Mouse (Mus musculus): ENCODE measurements at regions not wholly inside any gene's neighbourhood (a gene's known extent, or its start where the extent isn't known, plus 50 kb on each side); places are given as distances from the start of the nearest gene placed in this dataset.

DNA sequence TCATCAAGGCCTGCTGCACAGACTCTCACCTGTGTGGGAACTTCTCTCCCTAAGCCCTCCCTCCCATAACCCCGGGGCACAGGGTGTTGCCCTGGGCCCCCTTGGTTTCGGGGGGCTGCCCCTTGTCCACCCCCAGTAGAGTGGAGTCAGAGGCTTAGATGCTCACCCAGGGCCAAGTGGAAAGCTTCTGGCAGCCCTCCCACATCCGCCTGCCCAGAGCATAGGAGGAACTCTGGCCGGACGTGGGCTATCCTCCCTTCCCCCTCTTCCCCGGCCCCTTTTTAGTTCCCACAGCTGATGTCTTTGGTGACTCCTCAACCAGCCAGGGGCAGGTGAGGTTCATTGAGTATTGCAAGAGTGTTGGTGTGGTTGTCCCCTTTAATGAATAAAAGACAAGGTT lies 125.3 kb upstream of the Rnaseh2b start:
- H3K9ac ChIP-seq = no peak overlapping the region
- no peaks in the 10 kb centered on the region for H3K9me3 ChIP-seq (replicated peaks)
- H3K36me3 ChIP-seq = no peaks in the 10 kb centered on the region
- no peak for ATAC-seq (replicated peaks; ENCODE audit: insufficient number of reproducible peaks, insufficient read depth, low FRiP score, low read depth)
- H3K4me1 ChIP-seq (replicated peaks) = peaks cover 38% of the 10 kb centered on the region
- H3K27ac ChIP-seq = no peak overlapping the region
- H3K27me3 ChIP-seq = no peaks in the 10 kb centered on the region
- WGBS = 59% methylated on average over 6 of the region's 6 CpGs
- no peak overlapping the region for H3K4me2 ChIP-seq
- no peak overlapping the region for H3K4me3 ChIP-seq

- H3K9me3 ChIP-seq (replicated peaks) = no peaks in the 10 kb centered on the region
- H3K4me3 ChIP-seq = no peak overlapping the region
- no peak for ATAC-seq (replicated peaks; ENCODE audit: insufficient number of reproducible peaks, insufficient read depth, low FRiP score, low read depth)
- 0 out of 2 replicates have a peak overlapping the region, but pooled peaks have one; percentile 16 for H3K27ac ChIP-seq
- WGBS = 40% methylated on average over 6 of the region's 6 CpGs
- no peaks in the 10 kb centered on the region for H3K27me3 ChIP-seq
- no peak overlapping the region for H3K9ac ChIP-seq
- H3K4me1 ChIP-seq (replicated peaks) = peaks cover 45% of the 10 kb centered on the region
- no peaks in the 10 kb centered on the region for H3K36me3 ChIP-seq
- H3K4me2 ChIP-seq = no peak overlapping the region
Observed at GRCm38 (mm10) chr14:62168711-62169110, 123.7 kb upstream of the Rnaseh2b start.

GRCm38 (mm10) chr14:62170385-62170784 lies 122.0 kb upstream of the Rnaseh2b start:
- H3K27ac ChIP-seq = 0 out of 2 replicates have a peak overlapping the region, but pooled peaks have one; percentile 22
- peaks cover 62% of the 10 kb centered on the region for H3K4me1 ChIP-seq (replicated peaks)
- WGBS = 43% methylated on average over 5 of the region's 5 CpGs
- no peaks in the 10 kb centered on the region for H3K27me3 ChIP-seq
- no peak overlapping the region for H3K4me3 ChIP-seq
- no peak for ATAC-seq (replicated peaks; ENCODE audit: insufficient number of reproducible peaks, insufficient read depth, low FRiP score, low read depth)
- no peak overlapping the region for H3K4me2 ChIP-seq
- H3K36me3 ChIP-seq = no peaks in the 10 kb centered on the region
- H3K9ac ChIP-seq = no peak overlapping the region
- no peaks in the 10 kb centered on the region for H3K9me3 ChIP-seq (replicated peaks)

DNA sequence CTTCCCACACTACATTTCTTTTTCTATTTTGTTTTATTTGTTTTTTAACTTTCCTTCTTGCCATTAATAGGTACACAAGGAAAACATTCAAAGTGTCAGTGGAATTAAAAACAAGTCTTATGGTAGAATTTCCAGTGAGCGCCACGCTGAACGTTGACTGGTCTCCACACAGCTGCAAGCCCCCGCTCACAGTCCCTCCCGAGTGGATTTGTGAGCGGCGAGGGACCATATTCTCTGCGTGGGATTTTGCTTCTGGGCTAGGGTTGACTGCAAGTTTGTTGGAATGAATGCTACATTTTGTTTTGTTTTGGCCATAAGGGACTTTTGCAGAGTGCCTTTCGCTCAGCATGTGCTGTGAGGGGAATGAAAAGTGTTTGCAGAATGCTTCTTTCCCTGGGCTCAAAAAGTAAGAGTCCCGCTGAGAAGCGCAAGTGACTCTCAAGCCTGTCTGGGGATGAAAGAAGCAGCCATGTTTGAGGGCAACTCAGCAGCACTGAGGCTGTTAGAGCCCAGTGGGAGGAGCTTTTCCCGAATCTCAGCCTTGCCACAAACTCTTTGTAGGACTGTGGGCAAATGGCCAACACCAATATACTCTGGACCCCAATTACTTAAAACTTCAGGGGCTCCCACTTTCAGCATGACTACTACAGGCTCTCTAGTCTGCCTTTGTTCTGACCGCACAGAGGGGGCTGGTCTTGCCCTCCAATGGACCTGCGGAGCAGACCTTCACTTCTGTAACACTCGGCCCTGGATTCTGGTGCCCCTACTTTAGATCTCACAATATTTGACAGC lies 120.9 kb upstream of the Rnaseh2b start:
- no peak for ATAC-seq (replicated peaks; ENCODE audit: insufficient number of reproducible peaks, insufficient read depth, low FRiP score, low read depth)
- Histone ChIP-seq H3K27ac (no peak overlapping the region), H3K9me3 (replicated peaks) (no peaks in the 10 kb centered on the region), H3K36me3 (no peaks in the 10 kb centered on the region), H3K4me2 (no peak overlapping the region), H3K4me1 (replicated peaks) (peaks cover 63% of the 10 kb centered on the region), H3K4me3 (no peak overlapping the region), H3K27me3 (no peaks in the 10 kb centered on the region), H3K9ac (no peak overlapping the region)
- WGBS = 78% methylated on average over 15 of the region's 15 CpGs

DNA sequence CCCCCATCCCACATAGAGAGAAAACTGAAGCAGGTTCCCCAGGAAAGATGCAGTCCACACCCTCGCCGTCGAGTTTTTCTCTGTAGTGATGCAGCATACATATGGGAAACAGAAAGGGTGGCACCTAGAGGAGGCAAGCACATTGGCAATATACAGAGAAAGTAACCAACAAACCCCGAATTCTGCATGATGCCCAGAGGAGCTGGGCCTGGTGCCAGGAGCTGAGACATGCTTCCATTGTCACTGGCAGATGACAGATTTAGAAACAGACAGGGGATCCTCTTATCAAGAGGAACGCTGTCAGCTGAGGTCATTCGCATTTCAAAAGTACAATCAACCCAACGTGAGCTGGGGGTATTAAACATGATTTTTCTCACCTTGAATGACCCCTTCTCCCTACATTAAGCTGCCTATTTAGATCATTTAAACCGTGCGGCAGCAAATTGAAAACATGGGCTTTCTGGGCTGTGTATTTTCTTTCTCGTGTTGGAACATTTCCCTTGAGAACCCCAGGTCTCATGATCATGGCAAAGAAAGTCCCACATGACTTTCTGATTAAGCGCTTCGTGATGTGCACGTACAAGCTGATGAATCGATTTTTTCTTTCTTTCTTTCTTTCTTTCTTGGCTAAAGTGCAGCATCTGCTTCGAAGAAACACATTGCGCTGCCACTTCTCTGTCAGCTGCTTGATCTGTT lies 118.4 kb upstream of the Rnaseh2b start:
- no peaks in the 10 kb centered on the region for H3K9me3 ChIP-seq (replicated peaks)
- H3K4me1 ChIP-seq (replicated peaks) = peaks cover 47% of the 10 kb centered on the region
- peak overlapping the region; percentile 16; the same call in 1 of the 2 replicates for H3K4me2 ChIP-seq
- ATAC-seq (replicated peaks; ENCODE audit: insufficient number of reproducible peaks, insufficient read depth, low FRiP score, low read depth) = no peak
- H3K27me3 ChIP-seq = no peaks in the 10 kb centered on the region
- no peak overlapping the region for H3K9ac ChIP-seq
- no peak overlapping the region for H3K4me3 ChIP-seq
- peak overlapping the region; percentile 31 for H3K27ac ChIP-seq
- no peaks in the 10 kb centered on the region for H3K36me3 ChIP-seq
- 39% methylated on average over 16 of the region's 16 CpGs for WGBS

GRCm38 (mm10) chr14:62175384-62176048 lies 116.9 kb upstream of the Rnaseh2b start:
- no peak overlapping the region for H3K4me3 ChIP-seq
- H3K36me3 ChIP-seq = no peaks in the 10 kb centered on the region
- 47% methylated on average over 12 of the region's 12 CpGs for WGBS
- H3K27ac ChIP-seq = no peak overlapping the region
- H3K9ac ChIP-seq = no peak overlapping the region
- ATAC-seq (replicated peaks; ENCODE audit: insufficient number of reproducible peaks, insufficient read depth, low FRiP score, low read depth) = peak; percentile 47; the same call in 1 of the 2 replicates
- no peaks in the 10 kb centered on the region for H3K9me3 ChIP-seq (replicated peaks)
- no peak overlapping the region for H3K4me2 ChIP-seq
- H3K27me3 ChIP-seq = no peaks in the 10 kb centered on the region
- peaks cover 35% of the 10 kb centered on the region for H3K4me1 ChIP-seq (replicated peaks)

- Histone ChIP-seq H3K36me3 (no peaks in the 10 kb centered on the region), H3K4me1 (replicated peaks) (peaks cover 28% of the 10 kb centered on the region), H3K4me2 (no peak overlapping the region), H3K9me3 (replicated peaks) (no peaks in the 10 kb centered on the region), H3K4me3 (no peak overlapping the region), H3K27ac (no peak overlapping the region), H3K27me3 (no peaks in the 10 kb centered on the region), H3K9ac (no peak overlapping the region)
- ATAC-seq (replicated peaks; ENCODE audit: insufficient number of reproducible peaks, insufficient read depth, low FRiP score, low read depth) = no peak
- WGBS = 71% methylated on average over 5 of the region's 5 CpGs
Observed at GRCm38 (mm10) chr14:62177509-62177908, 114.9 kb upstream of the Rnaseh2b start.

DNA sequence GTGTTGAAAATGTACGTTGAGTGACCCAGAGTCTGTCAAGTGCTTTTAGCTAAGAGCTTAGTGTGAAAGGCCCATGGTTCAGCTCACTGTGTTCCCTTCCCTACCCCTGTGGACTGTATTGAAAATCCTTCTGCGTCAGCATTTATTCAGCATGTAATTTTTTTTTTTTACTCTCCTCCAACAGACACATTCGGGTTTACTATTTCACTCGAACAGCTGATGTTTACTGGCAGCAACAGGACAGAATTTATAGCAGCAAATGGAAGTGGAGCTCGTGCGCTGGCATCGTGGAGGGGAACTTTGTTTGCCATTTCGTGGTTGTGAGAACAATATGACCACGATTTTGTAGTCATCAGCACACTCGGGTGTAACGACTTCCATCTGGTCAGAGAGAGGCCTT lies 105.0 kb upstream of the Rnaseh2b start:
- Histone ChIP-seq H3K9ac (no peak overlapping the region), H3K27ac (no peak overlapping the region), H3K27me3 (peaks cover 3% of the 10 kb centered on the region; the same call in 1 of the 2 replicates), H3K9me3 (replicated peaks) (no peaks in the 10 kb centered on the region), H3K4me3 (no peak overlapping the region), H3K36me3 (no peaks in the 10 kb centered on the region), H3K4me1 (replicated peaks) (peaks cover 5% of the 10 kb centered on the region; the same call in 1 of the 2 replicates), H3K4me2 (no peak overlapping the region)
- WGBS = 81% methylated on average over 11 of the region's 11 CpGs
- ATAC-seq (replicated peaks; ENCODE audit: insufficient number of reproducible peaks, insufficient read depth, low FRiP score, low read depth) = no peak

DNA sequence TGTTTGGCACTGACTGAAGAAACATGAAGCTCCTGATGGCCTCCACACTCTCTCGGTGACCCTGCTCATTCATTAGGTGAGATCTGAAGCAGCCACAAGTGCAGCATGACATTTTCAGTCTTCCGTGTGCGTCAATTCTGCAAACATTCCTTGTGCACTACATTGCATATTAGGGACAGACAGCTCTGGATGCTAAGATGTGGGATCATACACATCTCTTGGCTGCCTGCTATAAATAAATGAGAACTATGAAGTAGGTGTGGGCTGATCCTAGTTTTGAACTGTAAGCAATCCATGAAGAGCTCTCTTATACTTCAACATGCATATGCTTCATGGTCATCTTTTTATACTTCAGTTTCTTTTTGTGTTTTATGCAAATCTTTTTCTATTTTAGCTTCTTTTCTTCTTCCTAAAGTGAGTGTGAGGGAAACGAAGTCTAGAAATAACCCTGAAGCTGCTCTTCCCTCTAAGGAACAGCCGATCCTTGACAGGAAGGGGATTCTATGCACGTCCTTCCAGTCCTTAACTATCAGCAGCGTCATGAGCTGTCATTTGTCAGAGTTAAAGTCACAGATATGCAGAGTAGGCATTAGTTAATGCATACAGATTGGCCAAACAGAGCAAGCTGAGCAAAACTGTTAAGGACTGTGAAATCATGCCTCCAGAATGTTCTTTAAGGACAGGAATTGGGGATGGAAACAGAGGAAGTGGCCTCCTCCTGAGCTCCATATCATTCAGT lies 104.1 kb upstream of the Rnaseh2b start:
- ATAC-seq (replicated peaks; ENCODE audit: insufficient number of reproducible peaks, insufficient read depth, low FRiP score, low read depth) = no peak
- no peaks in the 10 kb centered on the region for H3K36me3 ChIP-seq
- H3K4me2 ChIP-seq = no peak overlapping the region
- peaks cover 5% of the 10 kb centered on the region; the same call in 1 of the 2 replicates for H3K4me1 ChIP-seq (replicated peaks)
- H3K4me3 ChIP-seq = no peak overlapping the region
- H3K9ac ChIP-seq = no peak overlapping the region
- WGBS = 39% methylated on average over 7 of the region's 7 CpGs
- H3K27ac ChIP-seq = no peak overlapping the region
- H3K9me3 ChIP-seq (replicated peaks) = no peaks in the 10 kb centered on the region
- H3K27me3 ChIP-seq = peaks cover 3% of the 10 kb centered on the region; the same call in 1 of the 2 replicates

- whole genome bisulfite sequencing = 66% methylated on average over 2 of the region's 2 CpGs
- H3K9me3 ChIP-seq (replicated peaks) = no peaks in the 10 kb centered on the region
- H3K27me3 ChIP-seq = peaks cover 3% of the 10 kb centered on the region; the same call in 1 of the 2 replicates
- H3K36me3 ChIP-seq = no peaks in the 10 kb centered on the region
- H3K4me3 ChIP-seq = no peak overlapping the region
- no peak overlapping the region for H3K4me2 ChIP-seq
- peaks cover 5% of the 10 kb centered on the region; the same call in 1 of the 2 replicates for H3K4me1 ChIP-seq (replicated peaks)
- ATAC-seq (replicated peaks; ENCODE audit: insufficient number of reproducible peaks, insufficient read depth, low FRiP score, low read depth) = no peak
- no peak overlapping the region for H3K9ac ChIP-seq
- H3K27ac ChIP-seq = no peak overlapping the region
Observed at GRCm38 (mm10) chr14:62191624-62192023, 100.8 kb upstream of the Rnaseh2b start.

- Histone ChIP-seq H3K4me3 (no peak overlapping the region), H3K9me3 (replicated peaks) (no peaks in the 10 kb centered on the region)
Observed at GRCm38 (mm10) chr14:62192814-62193213, 99.6 kb upstream of the Rnaseh2b start.

More at GRCm38 (mm10) chr14:62192814-62193213, 99.6 kb upstream of the Rnaseh2b start:
- no peak overlapping the region for H3K9ac ChIP-seq
- H3K4me2 ChIP-seq = no peak overlapping the region
- H3K27me3 ChIP-seq = peaks cover 1% of the 10 kb centered on the region; the same call in 1 of the 2 replicates
- 70% methylated on average over 8 of the region's 8 CpGs for WGBS
- peaks cover 5% of the 10 kb centered on the region; the same call in 1 of the 2 replicates for H3K4me1 ChIP-seq (replicated peaks)
- no peak overlapping the region for H3K27ac ChIP-seq
- no peaks in the 10 kb centered on the region for H3K36me3 ChIP-seq
- no peak for ATAC-seq (replicated peaks; ENCODE audit: insufficient number of reproducible peaks, insufficient read depth, low FRiP score, low read depth)

Measured in heart, embryonic 15.5 days (tissue).